Mouse (Mus musculus) cerebral cortex, adult 2 months (tissue): ENCODE data around the gene Lrrc17.

Source experiments
- WGBS: fragments of 180-500 bp; shearing (Covaris S2); methylation state at CpG from one replicate; pipeline ENCODE4 v1.1.7; 2018; 5-methylcytosine and 5-hydroxymethylcytosine counted together

The Lrrc17 gene

GRCm38 (mm10) chr5:21543409-21544201, at the start of gene Lrrc17:
Gene Lrrc17 (plus strand): TSS chr5:21543559.
- 72% methylated on average over 17 of the region's 17 CpGs for WGBS

- 78% methylated on average over 3 of the region's 3 CpGs for WGBS
These were observed 48.6 kb upstream of the Lrrc17 start for GRCm38 (mm10) chr5:21494781-21495180.

- WGBS = 61% methylated on average over 6 of the region's 6 CpGs
These were observed 47.0 kb upstream of the Lrrc17 start for GRCm38 (mm10) chr5:21496321-21496720.

GRCm38 (mm10) chr5:21496881-21497280, 46.5 kb upstream of the Lrrc17 start:
- WGBS = 65% methylated on average over 3 of the region's 3 CpGs

GRCm38 (mm10) chr5:21498490-21498889, 44.9 kb upstream of the Lrrc17 start:
- 97% methylated on average over 2 of the region's 2 CpGs for WGBS

- WGBS = 87% methylated on average over 11 of the region's 11 CpGs
These were observed 44.4 kb upstream of the Lrrc17 start for GRCm38 (mm10) chr5:21498925-21499324.

- WGBS = 87% methylated on average over 10 of the region's 10 CpGs
These were observed 43.2 kb upstream of the Lrrc17 start for GRCm38 (mm10) chr5:21500133-21500532.

- 52% methylated on average over 2 of the region's 2 CpGs for WGBS
These were observed 42.4 kb upstream of the Lrrc17 start for GRCm38 (mm10) chr5:21500941-21501340.

- 64% methylated on average over 13 of the region's 13 CpGs for WGBS
These were observed 40.3 kb upstream of the Lrrc17 start for GRCm38 (mm10) chr5:21502936-21503610.

GRCm38 (mm10) chr5:21505159-21505558, 38.2 kb upstream of the Lrrc17 start:
- WGBS = 91% methylated on average over 8 of the region's 8 CpGs

- 42% methylated on average over 1 of the region's 1 CpGs for WGBS
These were observed 36.5 kb upstream of the Lrrc17 start for GRCm38 (mm10) chr5:21506887-21507286.

- WGBS = 71% methylated on average over 4 of the region's 4 CpGs
These were observed 33.6 kb upstream of the Lrrc17 start for GRCm38 (mm10) chr5:21509801-21510200.

- 60% methylated on average over 10 of the region's 10 CpGs for WGBS
These were observed 30.0 kb upstream of the Lrrc17 start for GRCm38 (mm10) chr5:21513363-21513762.

- 82% methylated on average over 2 of the region's 2 CpGs for WGBS
These were observed 25.8 kb upstream of the Lrrc17 start for GRCm38 (mm10) chr5:21517562-21517961.

GRCm38 (mm10) chr5:21518207-21518606, 25.2 kb upstream of the Lrrc17 start:
- WGBS = 59% methylated on average over 4 of the region's 4 CpGs

GRCm38 (mm10) chr5:21519166-21519565, 24.2 kb upstream of the Lrrc17 start:
- WGBS = 78% methylated on average over 3 of the region's 3 CpGs

GRCm38 (mm10) chr5:21526835-21527485, 16.4 kb upstream of the Lrrc17 start:
- 49% methylated on average over 11 of the region's 11 CpGs for WGBS

GRCm38 (mm10) chr5:21527488-21527911, 15.9 kb upstream of the Lrrc17 start:
- 64% methylated on average over 4 of the region's 4 CpGs for WGBS

- WGBS = 89% methylated on average over 15 of the region's 15 CpGs
These were observed 15.1 kb upstream of the Lrrc17 start for GRCm38 (mm10) chr5:21528068-21528842.

- 83% methylated on average over 8 of the region's 8 CpGs for WGBS
These were observed 14.1 kb upstream of the Lrrc17 start for GRCm38 (mm10) chr5:21529110-21529720.

- WGBS = 95% methylated on average over 2 of the region's 2 CpGs
These were observed 11.2 kb upstream of the Lrrc17 start for GRCm38 (mm10) chr5:21532126-21532525.
